19 mouse cellular contexts compared by ENCODE assay signal in genomic region chr5:122402160-122402559, GRCm38 (mm10). TPM values are rescaled to one million over a fixed set of nuclear protein-coding genes. Genes with fewer than 3 reads are reported as not detected.
DNase-seq lines count a peak whose midpoint lies in the region; ATAC-seq and TF ChIP-seq lines count a peak whose summit lies in the region.
"Had no signal": no experiment of that assay in that cellular context is flagged by ENCODE, and none has a peak within 500 bp of the region (broad histone marks: within the 10 kb centered on the region; RNA-seq: fewer than 3 reads in every experiment).

No protein-coding gene starts in this region.

- H3K9ac ChIP-seq in heart, embryonic 13.5 days = no peak overlapping the region
- no peak overlapping the region for H3K9ac ChIP-seq in hindbrain, postnatal 0 days (replicated peaks; ENCODE audit: low read length)
- no peak overlapping the region for H3K9ac ChIP-seq in hindbrain, embryonic 11.5 days (ENCODE audit: low read depth, low read length)
- H3K9ac ChIP-seq: neural tube, embryonic 15.5 days; stomach, embryonic 15.5 days had no signal

- peaks cover 91% of the 10 kb centered on the region for H3K36me3 ChIP-seq in heart, embryonic 13.5 days
- peaks cover 30% of the 10 kb centered on the region for H3K36me3 ChIP-seq in hindbrain, postnatal 0 days (ENCODE audit: insufficient read depth, low read length)
- peaks cover 12% of the 10 kb centered on the region for H3K36me3 ChIP-seq in hindbrain, embryonic 11.5 days (ENCODE audit: control insufficient read depth, insufficient read depth, low read length)

- no peak for ATAC-seq in heart, embryonic 13.5 days (ENCODE audit: extremely low read depth, insufficient number of reproducible peaks, low FRiP score, low TSS enrichment)
- no peak for ATAC-seq in hindbrain, postnatal 0 days
- ATAC-seq in hindbrain, embryonic 11.5 days (ENCODE audit: low FRiP score) = no peak
- ATAC-seq: inflammation-experienced regulatory T-cells, adult 6 months had no signal

- H3K4me1 ChIP-seq in heart, embryonic 13.5 days = peaks cover 36% of the 10 kb centered on the region
- no peaks in the 10 kb centered on the region for H3K4me1 ChIP-seq in hindbrain, postnatal 0 days (ENCODE audit: insufficient read depth, low read length)
- no peaks in the 10 kb centered on the region for H3K4me1 ChIP-seq in hindbrain, embryonic 11.5 days (replicated peaks; ENCODE audit: control insufficient read depth, insufficient read depth, low read length)
- H3K4me1 ChIP-seq: forebrain, embryonic 10.5 days had no signal

- H3K4me2 ChIP-seq in heart, embryonic 13.5 days = no peak overlapping the region
- H3K4me2 ChIP-seq in hindbrain, postnatal 0 days (ENCODE audit: low read depth, low read length) = no peak overlapping the region
- H3K4me2 ChIP-seq in hindbrain, embryonic 11.5 days (replicated peaks; ENCODE audit: low read depth, low read length) = no peak overlapping the region
- H3K4me2 ChIP-seq: midbrain, embryonic 11.5 days; neural tube, embryonic 15.5 days; stomach, embryonic 15.5 days had no signal

- H3K27me3 ChIP-seq in heart, embryonic 13.5 days (replicated peaks) = no peaks in the 10 kb centered on the region
- H3K27me3 ChIP-seq in hindbrain, postnatal 0 days (ENCODE audit: insufficient read depth, low read length) = no peaks in the 10 kb centered on the region
- no peaks in the 10 kb centered on the region for H3K27me3 ChIP-seq in hindbrain, embryonic 11.5 days (ENCODE audit: control insufficient read depth, insufficient read depth, low read length)
- H3K27me3 ChIP-seq: neural tube, embryonic 15.5 days; stomach, embryonic 15.5 days had no signal

- 0 out of 2 replicates have a peak overlapping the region, but pooled peaks have one; percentile 2 for H3K27ac ChIP-seq in heart, embryonic 13.5 days (replicated peaks)
- peak overlapping the region; percentile 66 for H3K27ac ChIP-seq in hindbrain, postnatal 0 days
- H3K27ac ChIP-seq in hindbrain, embryonic 11.5 days (ENCODE audit: low read depth, low read length) = no peak overlapping the region
- H3K27ac ChIP-seq in layer of hippocampus, adult 2 months = peak overlapping the region; percentile 68
- H3K27ac ChIP-seq: forebrain, embryonic 10.5 days; heart, embryonic 10.5 days; neural tube, embryonic 15.5 days; stomach, embryonic 15.5 days had no signal

- no peak overlapping the region for H3K4me3 ChIP-seq in heart, embryonic 13.5 days
- no peak overlapping the region for H3K4me3 ChIP-seq in hindbrain, postnatal 0 days (ENCODE audit: low read length)
- H3K4me3 ChIP-seq in hindbrain, embryonic 11.5 days (ENCODE audit: low read depth, low read length) = no peak overlapping the region
- H3K4me3 ChIP-seq in layer of hippocampus, adult 2 months = no peak overlapping the region
- H3K4me3 ChIP-seq: forebrain, embryonic 10.5 days; heart, embryonic 10.5 days; myocyte; neural tube, embryonic 15.5 days; stomach, embryonic 15.5 days had no signal

- no peak for TF ChIP-seq CTCF in hindbrain, postnatal 0 days (IDR thresholded peaks at IDR 0.05; ENCODE audit: low read depth)
- TF ChIP-seq CTCF in layer of hippocampus, adult 2 months (conservative IDR thresholded peaks at IDR 0.05) = no peak
- TF ChIP-seq CTCF in brain, embryonic 14.5 days (IDR thresholded peaks at IDR 0.05; ENCODE audit: borderline replicate concordance, extremely low read depth, insufficient read depth, insufficient read length) = no peak

- TF ChIP-seq POLR2A in brain, embryonic 14.5 days (IDR thresholded peaks at IDR 0.05; ENCODE audit: borderline replicate concordance, extremely low read depth, insufficient read depth, insufficient read length, poor library complexity, severe bottlenecking) = no peak

- peaks cover 3% of the 10 kb centered on the region; the same call in 1 of the 2 replicates for H3K9me3 ChIP-seq in heart, embryonic 13.5 days
- no peaks in the 10 kb centered on the region for H3K9me3 ChIP-seq in hindbrain, postnatal 0 days (ENCODE audit: low read length)
- no peaks in the 10 kb centered on the region for H3K9me3 ChIP-seq in hindbrain, embryonic 11.5 days (ENCODE audit: control insufficient read depth, low read length)
- H3K9me3 ChIP-seq: heart, embryonic 10.5 days; neural tube, embryonic 15.5 days; stomach, embryonic 15.5 days had no signal

- WGBS in heart, embryonic 13.5 days = 87% methylated on average over 13 of the region's 13 CpGs
- 66% methylated on average over 13 of the region's 13 CpGs for WGBS in hindbrain, postnatal 0 days
- WGBS in hindbrain, embryonic 11.5 days = 86% methylated on average over 13 of the region's 13 CpGs

- no peak for DNase-seq in heart, adult 9 months (ENCODE audit: low spot score in 2 of 2)
- DNase-seq in hindbrain, postnatal 0 days (ENCODE audit: low spot score) = peak; percentile 16
- DNase-seq in hindbrain, embryonic 11.5 days (ENCODE audit: low spot score) = no peak
- DNase-seq in layer of hippocampus, adult 2 months (ENCODE audit: low spot score in 2 of 2) = no peak
- no peak for DNase-seq in layer of hippocampus, postnatal 10 days (ENCODE audit: low spot score in 2 of 2)
- DNase-seq in brain, embryonic 14.5 days (ENCODE audit: low read depth) = peak; percentile 15
- DNase-seq in ovary, postnatal 36 days (ENCODE audit: low spot score) = no peak
- DNase-seq: adrenal gland, adult 2 months; cerebellum, adult 8-10 months; right cerebral cortex, postnatal 14 days; thymus, adult 18-20 months had no signal

RNA-seq across cellular contexts. Expression of gene Arpc3, which starts 10.5 kb away (rescaled TPM):
- 99.1 and 114 TPM in 2 replicates for polyA plus RNA-seq in heart, embryonic 13.5 days (2015; fragmentation: Nextera tagmentation; extraction: Ambion mirVana)
- total RNA-seq in hindbrain, postnatal 0 days (2014; rRNA removed) = 141 and 163 TPM in 2 replicates
- polyA plus RNA-seq in hindbrain, postnatal 0 days (2015; fragmentation: Nextera tagmentation; extraction: Ambion mirVana) = 133 and 144 TPM in 2 replicates
- 53.8 and 68.9 TPM in 2 replicates for polyA plus RNA-seq in hindbrain, embryonic 11.5 days (2014; fragmentation: Nextera tagmentation; extraction: Ambion mirVana)
- 100 to 1,000 TPM; 261 to 275 TPM for total RNA-seq in layer of hippocampus, adult 2 months (2021)
- total RNA-seq in layer of hippocampus, postnatal 10 days (2021) = 100 to 1,000 TPM; 287 to 319 TPM
- 265 and 282 TPM in 2 replicates for polyA plus RNA-seq in brain, embryonic 14.5 days (2012; rRNA removed)

RNA-seq across cellular contexts. Expression of gene Anapc7, which starts 19.3 kb away (rescaled TPM):
- polyA plus RNA-seq in heart, embryonic 13.5 days (2015; fragmentation: Nextera tagmentation; extraction: Ambion mirVana) = 35.5 and 36.4 TPM in 2 replicates
- total RNA-seq in hindbrain, postnatal 0 days (2014; rRNA removed) = 26.1 and 32.0 TPM in 2 replicates
- polyA plus RNA-seq in hindbrain, postnatal 0 days (2015; fragmentation: Nextera tagmentation; extraction: Ambion mirVana) = 44.0 and 44.6 TPM in 2 replicates
- 27.1 and 33.7 TPM in 2 replicates for polyA plus RNA-seq in hindbrain, embryonic 11.5 days (2014; fragmentation: Nextera tagmentation; extraction: Ambion mirVana)
- 10 to 100 TPM; 32.9 to 33.2 TPM for total RNA-seq in layer of hippocampus, adult 2 months (2021)
- total RNA-seq in layer of hippocampus, postnatal 10 days (2021) = 10 to 100 TPM; 35.1 to 37.9 TPM
- 43.1 and 53.4 TPM in 2 replicates for polyA plus RNA-seq in brain, embryonic 14.5 days (2012; rRNA removed)

RNA-seq across cellular contexts. Expression of gene Fam216a, which starts 30.0 kb away (rescaled TPM):
- 55.5 and 56.8 TPM in 2 replicates for polyA plus RNA-seq in heart, embryonic 13.5 days (2015; fragmentation: Nextera tagmentation; extraction: Ambion mirVana)
- total RNA-seq in hindbrain, postnatal 0 days (2014; rRNA removed) = 107 and 121 TPM in 2 replicates
- polyA plus RNA-seq in hindbrain, postnatal 0 days (2015; fragmentation: Nextera tagmentation; extraction: Ambion mirVana) = 138 and 140 TPM in 2 replicates
- polyA plus RNA-seq in hindbrain, embryonic 11.5 days (2014; fragmentation: Nextera tagmentation; extraction: Ambion mirVana) = 119 and 123 TPM in 2 replicates
- total RNA-seq in layer of hippocampus, adult 2 months (2021) = 10 to 100 TPM; 74.2 to 78.0 TPM
- total RNA-seq in layer of hippocampus, postnatal 10 days (2021) = 10 to 100 TPM; 77.7 to 81.3 TPM
- polyA plus RNA-seq in brain, embryonic 14.5 days (2012; rRNA removed) = 127 and 158 TPM in 2 replicates

RNA-seq across cellular contexts. Expression of gene Gpn3, which starts 30.5 kb away (rescaled TPM):
- polyA plus RNA-seq in heart, embryonic 13.5 days (2015; fragmentation: Nextera tagmentation; extraction: Ambion mirVana) = 54.4 and 59.9 TPM in 2 replicates
- total RNA-seq in hindbrain, postnatal 0 days (2014; rRNA removed) = 19.5 and 49.9 TPM in 2 replicates
- 43.0 and 44.3 TPM in 2 replicates for polyA plus RNA-seq in hindbrain, postnatal 0 days (2015; fragmentation: Nextera tagmentation; extraction: Ambion mirVana)
- polyA plus RNA-seq in hindbrain, embryonic 11.5 days (2014; fragmentation: Nextera tagmentation; extraction: Ambion mirVana) = 63.5 and 68.1 TPM in 2 replicates
- total RNA-seq in layer of hippocampus, adult 2 months (2021) = 10 to 100 TPM; 30.0 to 32.3 TPM
- 10 to 100 TPM; 26.7 to 29.1 TPM for total RNA-seq in layer of hippocampus, postnatal 10 days (2021)
- 40.1 and 64.1 TPM in 2 replicates for polyA plus RNA-seq in brain, embryonic 14.5 days (2012; rRNA removed)

RNA-seq across cellular contexts. Expression of gene Vps29, which starts 48.0 kb away (rescaled TPM):
- polyA plus RNA-seq in heart, embryonic 13.5 days (2015; fragmentation: Nextera tagmentation; extraction: Ambion mirVana) = 214 and 236 TPM in 2 replicates
- 90.5 and 111 TPM in 2 replicates for total RNA-seq in hindbrain, postnatal 0 days (2014; rRNA removed)
- 344 and 353 TPM in 2 replicates for polyA plus RNA-seq in hindbrain, postnatal 0 days (2015; fragmentation: Nextera tagmentation; extraction: Ambion mirVana)
- polyA plus RNA-seq in hindbrain, embryonic 11.5 days (2014; fragmentation: Nextera tagmentation; extraction: Ambion mirVana) = 220 and 231 TPM in 2 replicates
- 100 to 1,000 TPM; 173 to 186 TPM for total RNA-seq in layer of hippocampus, adult 2 months (2021)
- total RNA-seq in layer of hippocampus, postnatal 10 days (2021) = 100 to 1,000 TPM; 213 to 228 TPM
- polyA plus RNA-seq in brain, embryonic 14.5 days (2012; rRNA removed) = 135 and 150 TPM in 2 replicates

Comparison
In these comparisons a context has a peak if more than half of its experiments do, and no peak if none do; other contexts are left out.
1. DNase-seq: peak in hindbrain, postnatal 0 days (single experiment) and brain, embryonic 14.5 days (single experiment); none in heart, adult 9 months (0 of 2), hindbrain, embryonic 11.5 days (single experiment), layer of hippocampus, adult 2 months (0 of 2), layer of hippocampus, postnatal 10 days (0 of 2) and ovary, postnatal 36 days (single experiment).